Mouse (Mus musculus): ENCODE results near the gene Foxb1.

DNA sequence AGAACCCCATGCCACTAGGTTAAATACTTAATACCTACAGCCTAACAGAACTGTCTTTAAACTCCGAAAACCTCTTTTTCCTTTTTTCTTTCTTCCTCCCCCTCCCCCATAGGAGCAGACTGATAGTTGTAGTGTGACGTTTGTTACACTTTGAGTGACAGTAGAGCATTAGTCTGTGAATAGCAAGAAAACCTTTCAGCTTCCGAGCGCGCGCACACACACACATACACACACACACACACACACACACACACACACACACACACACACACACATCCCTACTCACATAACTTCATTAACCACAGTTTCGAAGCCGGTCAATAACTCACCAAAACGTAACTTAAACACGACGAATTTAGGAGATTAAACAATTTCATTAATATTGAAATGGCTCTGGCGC is 1.5 kb upstream of the Foxb1 start:
- no peak for TF ChIP-seq CTCF (IDR thresholded peaks at IDR 0.05; ENCODE audit: low read depth, low read length)
- no peak for TF ChIP-seq GATA2 (IDR thresholded peaks at IDR 0.05; ENCODE audit: borderline replicate concordance, low read depth, low read length)

All from G1E (cell line).